9 mouse cellular contexts compared by ENCODE assay signal in the genomic region with DNA sequence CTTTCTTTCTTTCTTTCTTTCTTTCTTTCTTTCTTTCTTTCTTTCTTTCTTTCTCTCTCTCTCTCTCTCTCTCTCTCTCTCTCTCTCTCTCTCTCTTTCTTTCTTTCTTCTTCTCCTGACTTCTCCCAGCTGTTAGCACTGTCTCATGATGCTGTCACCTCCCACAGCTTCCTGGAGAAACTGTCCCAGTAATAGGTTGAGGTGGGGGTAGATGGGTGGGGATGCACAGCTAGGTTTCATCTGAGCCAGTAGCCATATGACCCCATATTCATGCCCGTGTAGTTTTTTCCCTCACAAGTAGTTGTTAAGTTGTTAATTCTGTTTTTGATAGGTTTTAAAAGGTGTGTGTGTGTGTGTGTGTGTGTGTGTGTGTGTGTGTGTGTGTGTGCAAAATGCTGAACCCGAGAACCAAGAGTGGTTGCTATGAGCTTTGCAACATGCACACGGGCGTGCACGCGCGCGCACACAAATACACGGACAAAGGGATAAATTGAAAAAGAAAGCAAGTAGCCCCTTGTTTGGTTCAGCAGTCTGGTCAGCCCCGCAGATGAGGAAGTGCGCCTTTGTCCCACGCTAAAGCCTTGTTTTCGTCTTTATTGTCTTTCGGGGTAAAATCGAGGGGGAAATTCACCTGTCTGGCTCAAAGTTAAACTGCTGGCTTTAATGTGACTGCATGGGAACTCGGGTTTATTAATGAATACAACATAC.
DNase-seq lines count a peak whose midpoint lies in the region; ATAC-seq and TF ChIP-seq lines count a peak whose summit lies in the region.
"Had no signal": no experiment of that assay in that cellular context is flagged by ENCODE, and none has a peak within 500 bp of the region (broad histone marks: within the 10 kb centered on the region; RNA-seq: fewer than 3 reads in every experiment).

No protein-coding gene starts in this region.

- H3K36me3 ChIP-seq in hindbrain, embryonic 12.5 days = no peaks in the 10 kb centered on the region
- H3K36me3 ChIP-seq in stomach, embryonic 16.5 days (ENCODE audit: control insufficient read depth, insufficient read depth, low read length) = no peaks in the 10 kb centered on the region

- no peak for TF ChIP-seq POLR2A in cerebellum, adult 2 months (IDR thresholded peaks at IDR 0.05; ENCODE audit: borderline replicate concordance, insufficient read depth, low read length)

- peak overlapping the region; percentile 45; the same call in 1 of the 2 replicates for H3K9ac ChIP-seq in hindbrain, embryonic 12.5 days
- peak overlapping the region; percentile 49 for H3K9ac ChIP-seq in stomach, embryonic 16.5 days (ENCODE audit: low read length)

- H3K4me1 ChIP-seq in cerebellum, adult 2 months (ENCODE audit: control insufficient read depth, insufficient read depth, low read length) = no peaks in the 10 kb centered on the region
- H3K4me1 ChIP-seq in hindbrain, embryonic 12.5 days = peaks cover 26% of the 10 kb centered on the region
- H3K4me1 ChIP-seq in stomach, embryonic 16.5 days (ENCODE audit: control insufficient read depth, insufficient read depth, low read length) = peaks cover 7% of the 10 kb centered on the region; the same call in 1 of the 2 replicates

- H3K4me3 ChIP-seq in cerebellum, adult 2 months (replicated peaks; ENCODE audit: insufficient read depth, low read depth, low read length) = peak overlapping the region; percentile 32
- H3K4me3 ChIP-seq in hindbrain, embryonic 12.5 days = peak overlapping the region; percentile 21
- peak overlapping the region; percentile 42 for H3K4me3 ChIP-seq in stomach, embryonic 16.5 days (replicated peaks; ENCODE audit: low read length)

- ATAC-seq in hindbrain, embryonic 12.5 days (ENCODE audit: low FRiP score) = peak; percentile 73
- no peak for ATAC-seq in stomach, embryonic 16.5 days (ENCODE audit: insufficient read depth, low FRiP score)

- H3K27ac ChIP-seq in cerebellum, adult 2 months (ENCODE audit: insufficient read depth, low read length) = no peak overlapping the region
- H3K27ac ChIP-seq in hindbrain, embryonic 12.5 days = peak overlapping the region; percentile 91
- H3K27ac ChIP-seq in stomach, embryonic 16.5 days (ENCODE audit: low read length) = peak overlapping the region; percentile 43; the same call in 1 of the 2 replicates

- H3K4me2 ChIP-seq in hindbrain, embryonic 12.5 days (replicated peaks) = peak overlapping the region; percentile 52
- H3K4me2 ChIP-seq in stomach, embryonic 16.5 days (ENCODE audit: low read depth, low read length) = peak overlapping the region; percentile 74

- no peak for TF ChIP-seq CTCF in cerebellum, adult 2 months (IDR thresholded peaks at IDR 0.05; ENCODE audit: borderline replicate concordance, insufficient read depth, low read depth, low read length)

- 21% methylated on average over 16 of the region's 16 CpGs for WGBS in cerebellum, adult 2 months
- WGBS in hindbrain, embryonic 12.5 days = 2% methylated on average over 16 of the region's 16 CpGs
- WGBS in stomach, embryonic 16.5 days = 10% methylated on average over 16 of the region's 16 CpGs

- DNase-seq in cerebellum, adult 2 months = no peak
- no peak for DNase-seq in cerebellum, adult 9-11 months
- DNase-seq in spleen, postnatal 36 days (ENCODE audit: low spot score in 2 of 2) = peak; percentile 13 to 27
- DNase-seq in spleen, postnatal 14 days (ENCODE audit: low spot score in 2 of 2) = no peak
- DNase-seq in lung, postnatal 10 days = peak; percentile 33
- DNase-seq in cerebellum, adult 18-20 months = no peak

- no peaks in the 10 kb centered on the region for H3K27me3 ChIP-seq in cerebellum, adult 2 months (ENCODE audit: control insufficient read depth, insufficient read depth, low read length)
- no peaks in the 10 kb centered on the region; the same call in 1 of the 2 replicates for H3K27me3 ChIP-seq in hindbrain, embryonic 12.5 days
- H3K27me3 ChIP-seq in stomach, embryonic 16.5 days (ENCODE audit: control insufficient read depth, insufficient read depth, low read length) = no peaks in the 10 kb centered on the region
- H3K27me3 ChIP-seq: CH12.LX had no signal

- H3K9me3 ChIP-seq in hindbrain, embryonic 12.5 days (replicated peaks) = no peaks in the 10 kb centered on the region
- no peaks in the 10 kb centered on the region for H3K9me3 ChIP-seq in stomach, embryonic 16.5 days (replicated peaks; ENCODE audit: control insufficient read depth, low read length)

Comparison
In these comparisons a context has a peak if more than half of its experiments do, and no peak if none do; other contexts are left out.
1. DNase-seq: peak in spleen, postnatal 36 days (2 of 2) and lung, postnatal 10 days (single experiment); none in cerebellum, adult 2 months (0 of 2), cerebellum, adult 9-11 months (single experiment), spleen, postnatal 14 days (0 of 2) and cerebellum, adult 18-20 months (0 of 2).
2. Peak in every context shown above with its lines, with median percentiles within 50 percentile points of each other: H3K4me3 ChIP-seq.